Mouse (Mus musculus) gastrocnemius, postnatal 14 days (tissue): ENCODE data around the gene Fam102a. TPM values are rescaled to one million over a fixed set of nuclear protein-coding genes. Genes with fewer than 3 reads are reported as not detected.
A peak's percentile ranks its signal among the peaks of the same experiment; 100 is the strongest.
"Not testable (repeated sequence)": the region's sequence is repeated elsewhere in the genome, so short reads cannot be mapped to it uniquely, and the experiment has no call there.

ENCODE experiments used
- DNase-seq: peaks from one replicate; pipeline ENCODE4 v3.0.0; 2021; ENCODE audit warnings: mixed read lengths
- intact Hi-C: fragments of 180-260 bp; cut with DNase I; formaldehyde crosslinking; loops from one replicate; pipeline ENCODE4 v1.15.1; 2025; ENCODE audit warnings: low total_unique reads
- long read RNA-seq, 2 experiments: library from polyadenylated mRNA; stranded (forward); transcript quantifications; one replicate each; pipeline ENCODE4 v2.0.0; 2021
- total RNA-seq, 2 experiments: library from RNA; stranded (reverse); gene quantifications; 2 replicates each; pipeline ENCODE4 v1.2.3; 2021

Gene Fam102a
- 1 to 10 TPM; 3.5 to 4.2 TPM for total RNA-seq
- long read RNA-seq, experiment 1, full-length matches to known transcripts, result 1 of 4 reads
- long read RNA-seq, experiment 1, partial matches to known transcripts, result 1 of 4 reads
- long read RNA-seq, experiment 1, other reads (novel, unspliced or antisense), result 2 of 4 reads
- long read RNA-seq, experiment 2, full-length matches to known transcripts, result 5 of 5 reads
- long read RNA-seq, experiment 2, partial matches to known transcripts, result 0 of 5 reads
- long read RNA-seq, experiment 2, other reads (novel, unspliced or antisense), result 0 of 5 reads

GRCm38 (mm10) chr2:32534733-32535471 lies at the start of gene Fam102a:
Gene Fam102a (plus strand): TSS chr2:32535332.
- intact Hi-C loops, result no loop called here
- DNase-seq, result peak; percentile 100

GRCm38 (mm10) chr2:32485751-32486150 lies 49.4 kb upstream of the Fam102a start:
- intact Hi-C loops, result loop anchor here (2.0 kb wide), 1 partner anchor 79 kb away; no protein-coding TSS in a partner anchor
- no peak for DNase-seq

GRCm38 (mm10) chr2:32486155-32486554 lies 49.0 kb upstream of the Fam102a start:
- intact Hi-C loops, result no loop called here
- DNase-seq, result no peak

GRCm38 (mm10) chr2:32487124-32487623 lies 48.0 kb upstream of the Fam102a start:
- intact Hi-C loops, result no loop called here

GRCm38 (mm10) chr2:32488679-32489078 lies 46.5 kb upstream of the Fam102a start:
- DNase-seq, result peak; percentile 81
- intact Hi-C loops, result loop anchor here (2.0 kb wide), 1 partner anchor 76 kb away; no protein-coding TSS in a partner anchor

More at GRCm38 (mm10) chr2:32487124-32487623, 48.0 kb upstream of the Fam102a start:
- DNase-seq, result peak; percentile 88

GRCm38 (mm10) chr2:32490730-32491129 lies 44.4 kb upstream of the Fam102a start:
- intact Hi-C loops, DNase-seq: not testable (repeated sequence)

GRCm38 (mm10) chr2:32492661-32493060 lies 42.5 kb upstream of the Fam102a start:
- intact Hi-C loops, result no loop called here
- no peak for DNase-seq

- intact Hi-C loops, result no loop called here
- no peak for DNase-seq
These were observed 41.8 kb upstream of the Fam102a start for GRCm38 (mm10) chr2:32493301-32493701.

GRCm38 (mm10) chr2:32494522-32494921 lies 40.6 kb upstream of the Fam102a start:
- no peak for DNase-seq
- intact Hi-C loops, result no loop called here

- intact Hi-C loops, result no loop called here
- DNase-seq, result no peak
These were observed 39.9 kb upstream of the Fam102a start for GRCm38 (mm10) chr2:32495185-32495726.

- intact Hi-C loops, result no loop called here
These were observed 38.9 kb upstream of the Fam102a start for GRCm38 (mm10) chr2:32496190-32496589.

GRCm38 (mm10) chr2:32499365-32499764 lies 35.8 kb upstream of the Fam102a start:
- no peak for DNase-seq
- intact Hi-C loops, result no loop called here

More at GRCm38 (mm10) chr2:32496190-32496589, 38.9 kb upstream of the Fam102a start:
- no peak for DNase-seq

- no peak for DNase-seq
- intact Hi-C loops, result no loop called here
These were observed 34.7 kb upstream of the Fam102a start for GRCm38 (mm10) chr2:32500461-32500860.

GRCm38 (mm10) chr2:32501754-32502324 lies 33.3 kb upstream of the Fam102a start:
- no peak for DNase-seq
- intact Hi-C loops, result no loop called here

- DNase-seq, result no peak
- intact Hi-C loops, result no loop called here
These were observed 32.3 kb upstream of the Fam102a start for GRCm38 (mm10) chr2:32502843-32503242.

GRCm38 (mm10) chr2:32503588-32503987 lies 31.5 kb upstream of the Fam102a start:
- intact Hi-C loops, result no loop called here
- no peak for DNase-seq

GRCm38 (mm10) chr2:32505536-32505935 lies 29.6 kb upstream of the Fam102a start:
- intact Hi-C loops, result loop anchor here (5.0 kb wide), 1 partner anchor 42 kb away; no protein-coding TSS in a partner anchor
- no peak for DNase-seq

- intact Hi-C loops, result loop anchor here (5.0 kb wide), 1 partner anchor 40 kb away; no protein-coding TSS in a partner anchor
- DNase-seq, result no peak
These were observed 28.2 kb upstream of the Fam102a start for GRCm38 (mm10) chr2:32506673-32507668.

- DNase-seq, result no peak
- intact Hi-C loops, result loop anchor here (5.0 kb wide), 1 partner anchor 39 kb away; no protein-coding TSS in a partner anchor
These were observed 27.2 kb upstream of the Fam102a start for GRCm38 (mm10) chr2:32507906-32508305.
